Mouse (Mus musculus): ENCODE results near the gene Gm4846.
"Not testable (repeated sequence)": the region's sequence is repeated elsewhere in the genome, so short reads cannot be mapped to it uniquely, and the experiment has no call there.

The Gm4846 gene

DNA sequence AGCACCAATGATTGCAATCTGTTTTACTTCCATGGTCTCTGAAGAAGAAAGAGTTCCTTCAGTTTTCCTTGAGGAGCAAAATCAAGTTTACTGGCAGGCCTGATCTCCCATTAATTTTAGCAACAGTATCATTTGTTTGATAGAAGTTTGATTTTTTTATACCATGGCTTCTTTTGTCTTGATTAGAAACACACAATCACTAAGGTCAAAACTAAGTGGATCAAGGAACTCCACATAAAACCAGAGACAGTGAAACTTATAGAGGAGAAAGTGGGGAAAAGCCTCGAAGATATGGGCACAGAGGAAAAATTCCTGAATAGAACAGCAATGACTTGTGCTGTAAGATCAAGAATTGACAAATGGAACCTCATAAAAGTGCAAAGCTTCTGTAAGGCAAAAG is at the start of gene Gm4846:
Gm4846 (minus strand) TSS at position 101 of the 400 bp plus-strand sequence.
- not testable (repeated sequence) for DNase-seq (ENCODE audit: low spot score in 2 of 2)

GRCm38 (mm10) chr1:166531521-166531920 is 34.1 kb upstream of the Gm4846 start:
- not testable (repeated sequence) for DNase-seq (ENCODE audit: low spot score in 2 of 2)

DNA sequence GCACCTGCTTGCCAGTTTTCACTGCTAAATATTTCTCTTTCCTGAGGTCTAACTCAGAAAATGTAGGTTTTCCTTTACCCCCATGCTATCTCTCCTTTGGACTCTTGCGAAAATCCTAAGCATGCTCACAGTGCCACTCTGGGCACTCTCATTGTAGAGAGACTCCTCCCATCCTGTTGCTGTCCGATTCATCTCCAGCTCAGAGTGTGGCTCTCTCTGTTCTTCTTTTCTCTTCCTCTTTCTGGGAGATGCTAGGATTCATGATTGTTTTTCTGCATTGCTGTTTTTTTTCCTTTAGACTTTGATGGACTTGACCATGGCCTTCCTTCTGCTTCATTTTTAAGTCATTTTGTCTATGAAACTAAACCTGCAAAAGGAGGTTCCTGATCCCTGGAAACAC is 27.3 kb upstream of the Gm4846 start:
- not testable (repeated sequence) for DNase-seq (ENCODE audit: low spot score in 2 of 2)

GRCm38 (mm10) chr1:166519626-166520025 is 22.2 kb upstream of the Gm4846 start:
- DNase-seq (ENCODE audit: low spot score in 2 of 2) = not testable (repeated sequence)

- DNase-seq (ENCODE audit: low spot score in 2 of 2) = no peak
Observed at GRCm38 (mm10) chr1:166516556-166516955, 19.2 kb upstream of the Gm4846 start.

- not testable (repeated sequence) for DNase-seq (ENCODE audit: low spot score in 2 of 2)
Observed at GRCm38 (mm10) chr1:166504206-166504605, 6.8 kb upstream of the Gm4846 start.

DNA sequence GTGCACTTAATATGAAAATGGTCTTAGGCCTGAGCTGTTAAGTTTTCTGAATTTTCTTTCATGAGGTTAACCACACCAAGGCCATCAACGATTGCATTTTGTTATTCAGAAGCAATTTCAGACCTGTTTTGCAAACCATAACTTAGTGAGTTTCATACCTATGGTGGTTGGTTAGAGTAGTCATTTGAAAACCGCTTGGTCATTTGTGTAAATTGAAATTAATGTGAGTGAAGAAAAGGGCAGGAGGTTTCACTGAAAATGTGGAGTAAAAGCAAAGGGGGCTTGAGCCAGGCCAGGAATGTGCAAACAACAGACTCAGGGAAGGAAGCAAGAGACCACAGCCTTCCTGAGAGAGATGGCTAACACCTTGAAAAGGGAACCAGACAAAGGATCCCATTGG is 17.9 kb downstream of the Gm4846 start:
- no peak for DNase-seq (ENCODE audit: low spot score in 2 of 2)

GRCm38 (mm10) chr1:166467172-166467571 is 30.2 kb downstream of the Gm4846 start:
- DNase-seq (ENCODE audit: low spot score in 2 of 2) = no peak

DNA sequence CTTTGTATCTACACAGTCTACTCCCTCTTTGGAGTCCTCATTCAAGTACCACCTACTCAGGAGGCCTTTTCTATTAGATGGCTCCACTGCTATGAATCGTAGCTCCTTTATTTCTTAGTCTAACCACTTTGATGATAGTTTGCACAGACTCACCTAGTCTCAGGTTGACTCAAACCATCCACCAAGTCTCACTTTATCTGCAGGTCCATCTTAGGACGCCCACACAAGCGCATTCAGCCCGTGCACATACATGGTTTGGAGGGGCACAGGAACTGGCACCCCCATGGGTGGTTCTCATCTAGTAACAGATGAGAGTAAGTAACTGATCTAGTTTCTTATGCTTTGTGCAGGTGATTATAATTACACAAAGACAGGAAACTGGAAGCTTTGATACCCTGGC is 34.8 kb downstream of the Gm4846 start:
- DNase-seq (ENCODE audit: low spot score in 2 of 2) = no peak

DNA sequence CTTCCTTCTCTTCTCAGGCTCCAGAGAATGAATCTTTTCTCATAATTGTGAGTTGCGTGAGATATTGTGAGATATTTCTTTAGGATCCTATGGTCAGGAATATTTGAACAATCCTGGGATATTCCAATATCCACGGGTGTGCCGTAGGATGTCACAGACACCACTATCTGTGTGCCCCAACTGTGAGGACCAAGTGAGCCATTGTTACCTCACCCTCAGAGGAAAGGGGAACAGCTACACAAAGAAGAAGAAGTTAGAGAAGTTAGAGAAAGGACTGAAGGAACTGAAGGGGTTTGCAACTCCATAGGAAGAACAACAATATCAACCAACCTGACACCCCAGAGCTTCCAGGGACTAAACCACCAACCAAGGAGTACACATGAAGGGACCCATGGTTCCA is 55.4 kb downstream of the Gm4846 start:
- DNase-seq (ENCODE audit: low spot score in 2 of 2) = no peak

DNA sequence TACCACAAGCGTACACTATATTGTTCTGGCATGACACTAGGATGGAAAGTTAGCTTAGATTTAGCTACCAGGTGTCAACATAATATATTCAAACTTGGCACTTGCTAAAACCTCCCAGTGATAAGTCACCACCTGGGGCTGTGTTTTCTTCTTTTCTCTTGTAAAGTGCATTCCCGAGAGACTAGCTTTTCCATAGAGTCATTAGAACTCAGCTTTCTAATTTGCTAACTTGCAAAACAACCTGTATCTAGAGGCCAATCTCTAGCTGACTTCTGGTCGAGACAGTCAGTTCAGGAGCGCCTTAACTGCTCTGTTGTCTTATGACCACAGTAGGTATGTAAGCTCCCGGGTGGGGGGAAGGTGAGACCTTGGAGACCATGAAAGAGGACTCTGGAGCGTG is 58.0 kb downstream of the Gm4846 start:
- DNase-seq (ENCODE audit: low spot score in 2 of 2) = no peak
